Mouse (Mus musculus) midbrain, embryonic 11.5 days (tissue): ENCODE results near the gene Rab27a. TPM values are rescaled to one million over a fixed set of nuclear protein-coding genes. Genes with fewer than 3 reads are reported as not detected.

ENCODE experiments used
- ATAC-seq: fragments of 200-750 bp; cut with Nextera tagmentation; 2 replicates; pipeline ENCODE4 v1.8.0; 2017; ENCODE audit warnings: moderate TSS enrichment, moderate library complexity; ENCODE audit not compliant: low FRiP score
- DNase-seq: peaks from one replicate; pipeline ENCODE4 v3.0.0; 2015; ENCODE audit warnings: low spot score; ENCODE audit errors: missing footprints
- H3K27ac ChIP-seq: fragments of 300-500 bp; sonication (generic); 2 replicates; pipeline ENCODE4 v1.5.1; 2014; ENCODE audit warnings: low read depth, low read length
- H3K27me3 ChIP-seq: fragments of 300-500 bp; sonication (generic); 2 replicates; pipeline ENCODE4 v1.6.1; 2014; ENCODE audit warnings: mild to moderate bottlenecking, low read length, moderate library complexity, mixed read lengths; ENCODE audit not compliant: control insufficient read depth, insufficient read depth
- H3K36me3 ChIP-seq: fragments of 300-500 bp; sonication (generic); 2 replicates; pipeline ENCODE4 v1.6.1; 2014; ENCODE audit warnings: mild to moderate bottlenecking, low read length, moderate library complexity, mixed read lengths; ENCODE audit not compliant: control insufficient read depth, insufficient read depth
- H3K4me1 ChIP-seq: fragments of 300-500 bp; sonication (generic); 2 replicates; pipeline ENCODE4 v1.6.1; 2014; ENCODE audit warnings: low read length; ENCODE audit not compliant: control insufficient read depth, insufficient read depth
- H3K4me2 ChIP-seq: fragments of 300-500 bp; sonication (generic); 2 replicates; pipeline ENCODE4 v1.6.1; 2014; ENCODE audit warnings: mild to moderate bottlenecking, moderate library complexity
- H3K4me3 ChIP-seq: fragments of 300-500 bp; sonication (generic); 2 replicates; pipeline ENCODE4 v1.5.1; 2014; ENCODE audit warnings: low read depth, low read length
- H3K9ac ChIP-seq: fragments of 300-500 bp; sonication (generic); 2 replicates; pipeline ENCODE4 v1.6.1; 2014; ENCODE audit warnings: low read length
- H3K9me3 ChIP-seq: fragments of 300-500 bp; sonication (generic); 2 replicates; pipeline ENCODE4 v1.6.1; 2016; ENCODE audit warnings: low read length; ENCODE audit not compliant: control insufficient read depth
- WGBS: fragments of 180-500 bp; shearing (Covaris S2); extraction: QIAGEN DNeasy Blood & Tissue Kit; methylation state at CpG from one replicate; pipeline ENCODE4 v1.1.7; 2014; 5-methylcytosine and 5-hydroxymethylcytosine counted together
- microRNA-seq: library from miRNA; unstranded; fragments of <30 nt; microRNA quantifications from one replicate; pipeline ENCODE4, GENCODE M21; 2017
- polyA plus RNA-seq: library from polyadenylated mRNA; unstranded; fragments of >200 nt; fragmentation: Nextera tagmentation; extraction: Ambion mirVana; gene quantifications from 2 replicates; pipeline ENCODE4 v1.2.1, GENCODE M21; 2014

Gene Rab27a
- polyA plus RNA-seq, 1 experiment from 2014 or later: 0.55 TPM

GRCm38 (mm10) chr9:73137341-73137886 lies 92.8 kb downstream of the Rab27a start:
- Histone ChIP-seq H3K36me3 (no peaks in the 10 kb centered on the region), H3K4me1 (no peaks in the 10 kb centered on the region), H3K9me3 (no peaks in the 10 kb centered on the region), H3K27me3 (no peaks in the 10 kb centered on the region), H3K27ac (no peak overlapping the region), H3K4me3 (no peak overlapping the region), H3K4me2 (no peak overlapping the region), H3K9ac (no peak overlapping the region)
- DNase-seq (peak; percentile 82), ATAC-seq (no peak)
- 77% methylated on average over 11 of the region's 11 CpGs for WGBS

Small RNA genes lying within 50 kb of the gene (microRNA-seq; reads per million reads assigned to microRNA genes)
- not detected for gene Gm27353

Other genes with a start within 250 kb of the Rab27a start
- gene Prtg, start 238.0 kb upstream of the Rab27a start, polyA plus RNA-seq: 5.1 and 6.2 TPM in 2 replicates
- 10.1 and 10.8 TPM in 2 replicates for gene Pygo1, start 119.2 kb upstream of the Rab27a start, polyA plus RNA-seq
- 2.2 and 2.6 TPM in 2 replicates for gene Dyx1c1, start 86.1 kb upstream of the Rab27a start, polyA plus RNA-seq
- gene Gm44503, start 86.0 kb upstream of the Rab27a start, polyA plus RNA-seq: not detected in 2 replicates
- gene Ccpg1os, start 59.5 kb upstream of the Rab27a start, polyA plus RNA-seq: 22.4 and 22.9 TPM in 2 replicates
- 24.9 and 26.9 TPM in 2 replicates for gene Ccpg1, start 59.4 kb upstream of the Rab27a start, polyA plus RNA-seq
- gene Pigb, start 4.5 kb upstream of the Rab27a start, polyA plus RNA-seq: 18.3 and 19.0 TPM in 2 replicates
- not detected in 2 replicates for gene Khdc3, start 57.0 kb downstream of the Rab27a start, polyA plus RNA-seq
- gene Gm20509, start 57.6 kb downstream of the Rab27a start, polyA plus RNA-seq: not detected in 2 replicates
- 172 and 184 TPM in 2 replicates for gene Rsl24d1, start 68.6 kb downstream of the Rab27a start, polyA plus RNA-seq